Mouse (Mus musculus): ENCODE results near the gene Zfp990.
"Not testable (repeated sequence)": the region's sequence is repeated elsewhere in the genome, so short reads cannot be mapped to it uniquely, and the experiment has no call there.

The Zfp990 gene

DNA sequence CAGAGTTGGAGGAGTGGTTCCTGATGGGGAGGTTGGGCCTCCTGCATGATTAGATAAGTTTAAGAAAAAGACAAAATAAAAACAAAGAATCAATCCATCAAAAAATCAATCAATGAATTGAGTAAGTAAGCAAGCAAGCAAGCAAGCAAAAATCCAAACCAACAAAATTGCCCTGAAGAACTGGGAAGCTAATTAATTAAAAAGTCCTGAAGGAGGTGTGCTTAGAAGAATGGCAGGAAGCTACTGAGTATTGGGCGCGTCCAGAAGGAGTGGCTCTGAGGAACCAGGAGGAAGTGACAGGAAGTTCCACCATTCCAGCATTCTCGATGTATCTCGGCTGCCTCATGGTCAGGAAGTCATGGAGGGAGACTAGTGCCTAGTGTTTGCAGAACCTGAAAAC is at the start of gene Zfp990:
Zfp990 (plus strand) TSS at position 301 of the 400 bp plus-strand sequence.
- not testable (repeated sequence) for DNase-seq (ENCODE audit: low spot score in 2 of 2)

DNA sequence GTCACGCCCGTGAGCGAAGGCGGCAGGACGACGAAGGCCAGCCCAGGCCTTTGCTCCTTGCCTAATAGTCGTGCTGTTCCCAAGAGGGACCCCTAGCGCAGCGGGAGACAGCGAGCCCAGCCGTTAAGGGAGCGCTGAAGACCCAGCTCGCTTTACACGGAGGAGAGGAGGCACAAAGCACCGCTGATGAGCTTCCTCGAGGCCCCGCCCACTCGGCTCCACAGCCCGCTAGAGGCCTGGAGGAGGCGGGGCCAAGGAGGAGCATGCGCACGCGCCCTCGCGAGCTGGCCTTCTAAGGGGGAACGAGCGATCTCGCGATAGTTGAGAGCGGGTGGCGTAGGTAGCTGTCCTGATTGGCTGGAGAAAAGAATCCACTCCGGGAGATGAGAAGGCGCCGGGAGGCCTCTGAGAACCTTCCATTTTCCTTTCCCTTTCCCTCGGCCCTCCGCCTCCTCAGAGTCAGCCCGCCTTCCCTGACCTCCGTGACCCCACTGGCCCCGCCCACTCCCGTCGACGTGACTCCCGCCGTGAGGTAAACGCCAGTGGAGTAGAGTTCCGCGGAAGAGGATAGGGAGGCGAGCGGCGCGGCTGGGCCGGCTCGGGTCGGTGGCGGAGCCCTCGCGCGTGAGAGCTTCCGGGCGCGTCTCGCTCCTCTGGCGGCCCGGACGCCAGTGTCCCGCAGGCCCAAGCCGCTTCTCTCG is 46.9 kb upstream of the Zfp990 start:
- DNase-seq (ENCODE audit: low spot score in 2 of 2): not testable (repeated sequence)

DNA sequence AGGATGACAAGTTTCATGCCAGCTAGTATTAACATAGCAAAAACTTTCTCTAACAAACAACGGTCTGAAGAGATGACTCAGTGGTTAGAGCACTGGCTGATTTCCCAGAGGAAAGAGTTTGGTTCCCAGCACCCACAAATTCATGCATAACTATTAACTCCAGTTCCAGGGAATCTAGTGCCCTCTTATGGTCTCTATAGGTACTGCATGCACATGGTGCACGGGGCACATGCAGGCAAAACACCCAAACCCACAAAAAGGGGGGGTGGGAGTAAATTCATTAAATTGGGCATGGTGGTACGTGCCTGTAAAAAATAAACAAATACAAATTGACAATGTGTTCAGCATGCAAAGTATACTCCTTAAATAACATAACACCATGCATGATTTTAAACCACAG is 32.4 kb upstream of the Zfp990 start:
- no peak for DNase-seq (ENCODE audit: low spot score in 2 of 2)

DNA sequence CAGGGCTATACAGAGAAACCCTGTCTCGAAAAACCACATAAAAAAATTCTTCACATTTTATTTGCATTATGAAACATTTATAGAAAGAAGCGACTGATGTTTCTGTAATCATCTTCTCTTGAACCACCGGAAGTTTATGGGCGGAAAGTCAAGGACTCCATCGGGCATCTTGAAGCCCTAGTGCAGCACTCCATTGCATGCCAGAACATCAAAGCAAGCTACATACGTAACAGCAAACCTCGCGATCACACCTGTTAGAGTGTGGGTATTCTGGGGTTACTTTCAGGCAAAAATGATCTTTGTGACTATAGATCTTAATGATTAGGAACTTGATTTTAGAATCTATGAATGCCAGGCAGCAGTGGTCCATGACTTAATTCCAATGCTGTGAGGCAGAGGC is 29.9 kb upstream of the Zfp990 start:
- not testable (repeated sequence) for DNase-seq (ENCODE audit: low spot score in 2 of 2)

DNA sequence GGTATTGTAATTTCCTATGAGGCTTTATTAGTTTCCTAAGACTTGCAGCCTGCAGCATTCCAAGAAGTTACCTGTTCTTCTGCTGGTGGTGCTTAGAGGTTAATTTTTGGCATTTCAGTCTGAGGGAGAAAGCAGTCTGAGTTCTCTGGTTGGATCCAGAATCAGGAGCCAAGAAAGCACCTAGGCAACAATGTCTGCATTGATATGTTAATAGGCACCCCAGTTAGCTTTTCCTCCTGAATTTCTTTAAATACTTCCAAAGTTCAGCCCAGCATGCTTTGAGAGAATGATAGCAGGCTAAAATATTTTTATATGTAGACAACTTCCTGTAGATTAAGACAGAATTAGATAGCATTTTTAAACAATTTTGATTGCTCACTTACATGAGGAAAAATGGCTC is 21.2 kb upstream of the Zfp990 start:
- no peak for DNase-seq (ENCODE audit: low spot score in 2 of 2)

DNA sequence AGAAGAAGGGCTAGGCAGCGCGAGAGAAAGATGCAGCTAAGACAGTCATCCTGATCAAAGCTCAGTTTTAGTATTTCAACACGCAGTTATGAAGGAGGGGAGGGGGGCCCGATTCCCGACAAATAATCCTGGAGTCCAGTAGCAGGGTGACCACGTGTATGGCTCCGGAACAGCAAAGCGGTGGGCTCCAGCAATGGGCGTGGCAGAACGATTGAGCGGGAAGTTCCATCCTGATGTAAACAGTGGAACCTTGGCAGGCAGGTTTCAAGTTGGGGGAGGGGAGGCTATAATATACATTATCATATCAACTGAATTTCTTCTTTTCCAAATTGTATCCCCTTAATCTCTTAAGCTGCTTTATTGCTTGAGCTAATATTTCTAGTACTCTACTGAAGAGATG is 18.4 kb upstream of the Zfp990 start:
- DNase-seq (ENCODE audit: low spot score in 2 of 2): no peak

DNA sequence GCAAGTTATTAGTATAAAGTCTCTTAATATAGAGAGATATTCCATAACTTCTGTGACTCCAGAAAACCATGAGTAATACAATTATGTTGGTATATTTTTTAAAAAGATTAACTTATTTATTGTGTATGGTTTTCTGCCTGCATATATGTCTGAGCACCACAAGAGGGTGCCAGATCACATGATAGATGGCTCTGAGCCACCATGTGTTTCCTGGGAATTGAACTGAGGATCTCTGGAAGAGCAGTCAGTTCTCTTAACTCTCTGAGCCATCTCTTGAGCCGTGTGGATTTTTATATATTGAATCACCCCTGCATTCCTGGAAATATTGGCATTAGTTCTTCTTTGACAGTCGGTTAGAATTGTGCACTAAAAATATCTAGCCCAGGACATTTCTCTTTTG is 17.2 kb upstream of the Zfp990 start:
- DNase-seq (ENCODE audit: low spot score in 2 of 2): not testable (repeated sequence)

DNA sequence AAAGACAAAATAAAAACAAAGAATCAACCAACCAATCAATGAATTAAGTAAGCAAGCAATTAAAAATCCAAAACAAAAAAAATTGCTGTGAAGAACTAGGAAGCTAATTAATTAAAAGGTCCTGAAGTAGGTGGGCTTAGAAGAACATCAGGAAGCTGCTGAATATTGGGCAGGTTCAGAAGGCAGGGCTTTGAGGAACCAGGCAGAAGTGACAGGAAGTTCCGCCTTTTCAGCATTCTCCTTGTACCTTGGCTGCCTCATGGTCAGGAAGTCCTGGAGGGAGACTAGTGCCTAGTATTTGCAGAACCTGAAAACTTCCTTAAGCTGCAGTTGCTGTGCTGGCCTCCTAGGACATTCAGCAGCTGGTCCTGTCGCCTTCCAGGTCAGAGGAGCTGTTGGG is 4.1 kb downstream of the Zfp990 start:
- not testable (repeated sequence) for DNase-seq (ENCODE audit: low spot score in 2 of 2)

DNA sequence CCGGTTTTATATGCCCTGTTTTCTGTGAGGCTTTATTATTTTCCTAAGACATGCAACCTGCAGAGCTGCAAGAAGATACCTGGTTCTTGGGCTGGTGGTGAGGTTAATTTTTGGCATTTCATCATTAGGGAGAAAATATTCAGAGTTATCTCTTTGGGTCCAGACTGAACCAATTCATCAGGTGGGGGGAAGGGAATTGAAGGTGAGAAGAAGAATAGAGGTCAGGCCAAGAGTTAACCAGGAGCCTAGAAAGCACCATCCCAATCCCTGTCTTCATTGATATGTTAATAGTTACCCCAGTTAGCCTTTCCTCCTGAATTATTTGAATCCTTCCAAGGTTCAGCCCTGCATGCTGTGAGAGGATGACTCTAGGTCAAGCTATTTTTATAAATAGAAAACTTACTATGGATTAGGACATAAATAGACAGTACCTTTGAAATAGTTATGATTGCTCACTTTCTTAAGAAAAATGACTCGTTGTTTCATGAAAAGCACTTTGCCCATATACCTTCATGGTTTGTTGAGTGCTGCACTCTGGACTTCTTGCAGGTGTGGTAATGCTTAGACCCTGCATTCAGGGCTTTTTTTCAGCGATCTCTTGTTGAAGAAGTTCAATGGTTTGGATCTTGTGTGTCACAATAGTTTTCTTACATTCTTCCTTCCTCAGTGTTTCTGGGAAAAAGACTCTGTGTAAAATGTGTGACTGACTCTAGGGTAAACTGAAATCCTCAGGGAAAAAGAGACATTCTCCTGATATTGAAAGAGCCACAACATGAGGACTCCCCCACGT is 5.4 kb downstream of the Zfp990 start:
- not testable (repeated sequence) for DNase-seq (ENCODE audit: low spot score in 2 of 2)

DNA sequence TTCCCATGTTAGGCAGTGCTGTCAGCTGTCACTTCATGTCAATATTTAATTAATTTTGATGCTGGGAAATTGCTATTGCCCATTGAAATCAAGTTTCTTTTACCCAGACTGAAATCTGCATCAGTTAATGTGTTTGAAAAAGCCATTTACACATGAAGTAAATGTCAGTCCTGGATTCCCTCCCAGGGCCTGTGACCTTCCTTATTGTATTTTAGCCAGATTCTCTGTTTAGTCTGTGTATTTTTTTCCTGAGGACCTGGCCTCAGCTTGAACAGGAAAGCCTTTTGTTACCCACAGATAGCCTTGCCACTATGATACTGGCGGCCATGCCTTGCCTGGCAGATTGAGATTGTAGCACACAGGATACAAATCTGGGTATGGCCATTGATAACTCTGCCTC is 6.8 kb downstream of the Zfp990 start:
- DNase-seq (ENCODE audit: low spot score in 2 of 2): not testable (repeated sequence)

DNA sequence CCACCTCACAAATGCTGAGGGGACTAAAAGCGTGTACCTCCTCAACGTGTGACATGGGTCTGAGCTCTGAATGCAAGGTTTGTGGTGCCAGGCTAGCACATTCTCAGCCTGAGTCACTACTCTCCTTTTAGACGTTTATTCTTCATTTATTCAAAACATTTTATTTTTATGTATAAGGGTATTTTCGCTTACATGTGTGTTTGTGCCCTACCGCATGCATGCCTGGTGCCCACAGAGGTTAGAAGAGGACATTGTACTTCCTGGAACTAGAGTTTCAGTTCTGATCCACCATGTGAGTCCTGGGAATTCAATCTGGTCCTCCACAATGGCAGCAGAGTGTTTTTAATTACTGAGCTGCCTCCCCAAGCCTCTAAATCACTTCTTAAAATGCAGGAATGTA is 33.3 kb downstream of the Zfp990 start:
- not testable (repeated sequence) for DNase-seq (ENCODE audit: low spot score in 2 of 2)

DNA sequence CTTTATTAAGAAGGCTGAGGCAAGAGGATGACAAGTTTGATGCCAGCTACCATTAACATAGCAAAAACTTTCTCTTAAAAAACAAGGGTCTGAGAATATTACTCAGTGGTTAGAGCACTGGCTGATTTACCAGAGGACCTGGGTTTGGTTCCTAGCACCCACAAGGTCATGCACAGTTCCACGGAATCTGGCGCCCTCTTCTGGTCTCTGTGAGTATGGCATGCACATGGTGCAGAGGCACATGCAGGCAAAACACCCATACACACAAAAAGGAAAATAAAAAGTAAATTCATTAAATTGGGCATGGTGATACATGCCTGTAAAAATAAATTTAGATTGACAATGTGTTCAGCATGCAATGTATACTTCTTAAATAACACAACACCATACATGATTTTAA is 34.5 kb downstream of the Zfp990 start:
- DNase-seq (ENCODE audit: low spot score in 2 of 2): not testable (repeated sequence)

DNA sequence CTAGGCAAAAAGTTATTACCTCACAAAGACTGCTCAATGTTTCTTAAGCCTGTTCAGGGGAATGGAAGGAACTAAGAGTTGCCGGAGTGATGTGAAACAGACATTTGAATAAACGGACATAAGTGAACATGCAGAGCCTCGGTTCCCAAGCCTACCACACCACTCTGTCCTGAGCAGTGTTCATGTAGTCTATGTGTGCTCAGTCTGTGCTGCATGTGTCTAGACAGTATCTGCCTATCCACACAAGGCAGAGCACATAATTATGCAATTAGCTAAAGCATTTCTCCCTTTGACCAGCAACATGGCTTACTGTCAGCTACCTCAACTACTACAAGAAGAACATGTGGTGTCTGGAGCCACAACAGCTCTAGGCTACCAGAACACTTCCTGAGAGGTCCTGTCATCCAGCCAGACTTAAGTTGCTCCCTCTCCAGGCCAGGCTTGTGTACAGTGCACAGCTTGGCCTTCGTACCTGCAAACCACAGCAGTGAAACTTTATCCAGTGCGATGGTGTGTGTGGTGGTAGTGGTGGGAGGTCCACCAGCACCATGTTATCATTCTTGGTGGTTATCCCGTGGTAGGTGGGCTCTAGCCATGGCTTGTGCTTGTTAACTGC is 35.3 kb downstream of the Zfp990 start:
- not testable (repeated sequence) for DNase-seq (ENCODE audit: low spot score in 2 of 2)

DNA sequence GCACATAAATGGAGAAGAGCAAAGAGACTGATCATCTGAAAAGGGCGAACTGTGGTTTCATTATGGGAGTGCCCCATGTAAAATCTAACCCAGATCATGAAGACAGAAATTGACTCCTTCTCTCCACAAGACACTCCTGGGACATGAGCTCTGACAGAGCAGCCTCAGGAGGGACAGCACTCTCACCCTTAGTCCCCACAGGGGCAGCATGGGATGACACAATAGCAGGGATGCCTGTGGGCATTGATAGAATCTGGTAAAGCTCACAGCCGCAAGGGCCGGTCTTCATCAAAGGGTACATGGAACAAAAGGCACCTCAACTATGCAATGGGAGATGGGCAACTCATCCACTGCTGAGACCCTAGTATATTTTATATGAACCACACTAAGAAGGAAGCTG is 35.9 kb downstream of the Zfp990 start:
- not testable (repeated sequence) for DNase-seq (ENCODE audit: low spot score in 2 of 2)

DNA sequence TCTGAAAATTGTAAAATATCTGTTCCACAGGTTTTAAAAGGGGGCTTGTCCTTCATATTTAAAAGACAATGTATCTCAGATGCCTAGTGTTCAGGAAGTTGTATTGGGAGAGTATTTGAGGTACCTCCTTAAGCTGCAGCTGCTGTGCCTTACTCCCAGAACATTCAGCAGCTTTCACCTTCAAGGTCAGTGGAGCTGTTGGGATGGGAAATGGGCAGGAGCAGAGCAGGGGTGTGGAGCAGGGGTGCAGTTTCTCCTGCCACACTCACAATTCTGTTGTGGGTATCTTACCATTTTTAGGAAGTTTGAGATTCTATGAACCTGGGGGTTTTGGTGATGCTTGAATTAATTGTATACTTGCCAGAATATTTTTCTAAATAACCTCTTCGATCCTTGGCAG is 46.1 kb downstream of the Zfp990 start:
- DNase-seq (ENCODE audit: low spot score in 2 of 2): no peak

DNA sequence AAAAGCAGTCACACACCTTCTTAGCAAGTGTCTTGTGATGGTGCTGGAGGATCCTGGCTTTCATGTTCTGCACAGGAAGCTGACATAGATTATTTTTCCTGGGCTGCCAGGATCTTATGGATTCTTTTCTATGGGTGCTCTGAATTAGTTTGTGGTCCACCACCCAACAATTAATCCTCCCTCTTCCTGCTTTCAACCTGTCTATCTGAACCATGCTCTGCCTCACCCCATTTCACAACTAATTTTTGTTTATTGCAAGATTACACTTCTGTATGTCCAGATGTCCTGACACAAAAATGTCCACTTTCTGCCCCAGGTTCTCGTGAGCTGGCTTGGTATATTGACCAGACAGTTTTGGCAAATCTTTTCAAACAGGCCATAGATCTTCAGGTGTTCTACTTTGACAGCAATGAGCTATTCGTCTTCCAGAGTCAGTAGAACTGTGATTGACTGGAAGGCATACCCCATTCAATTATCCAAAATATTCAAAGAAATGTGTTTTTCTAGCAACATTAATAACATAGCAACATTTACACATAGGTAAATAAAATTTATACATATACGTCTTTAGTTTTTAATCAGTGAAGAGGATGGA is 49.0 kb downstream of the Zfp990 start:
- DNase-seq (ENCODE audit: low spot score in 2 of 2): no peak

DNA sequence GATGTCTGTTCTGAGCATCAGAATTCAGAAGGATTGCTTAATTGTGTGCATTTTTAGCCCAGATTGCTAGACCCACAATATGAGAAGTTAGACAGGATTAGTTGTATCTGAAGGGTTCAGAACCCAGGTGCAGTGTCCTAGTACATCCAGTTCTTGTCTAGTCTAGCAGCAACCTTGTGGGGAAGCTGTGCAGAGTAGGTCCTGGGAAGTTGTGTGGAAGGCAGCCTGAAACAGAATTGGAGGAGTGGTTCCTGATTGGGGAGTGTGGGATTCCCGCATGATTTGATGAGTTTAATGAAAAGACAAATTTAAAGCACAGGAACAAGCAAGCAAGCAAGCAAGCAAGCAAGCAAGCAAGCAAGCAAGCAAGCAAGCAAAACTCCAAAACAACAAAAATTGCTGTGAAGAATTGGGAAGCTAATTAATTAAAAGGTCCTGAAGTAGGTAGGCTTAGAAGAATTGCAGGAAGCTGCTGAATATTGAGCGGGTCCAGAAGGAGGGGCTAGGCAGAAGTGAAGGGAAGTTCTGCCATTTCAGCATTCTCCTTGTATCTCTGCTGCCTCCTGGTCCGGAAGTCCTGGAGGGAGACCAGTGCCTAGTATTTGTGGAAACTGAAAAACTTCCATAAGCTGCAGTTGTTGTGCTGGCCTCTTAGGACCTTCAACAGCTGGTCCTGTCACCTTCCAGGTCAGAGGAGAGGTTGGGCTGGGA is 53.7 kb downstream of the Zfp990 start:
- no peak for DNase-seq (ENCODE audit: low spot score in 2 of 2)

DNA sequence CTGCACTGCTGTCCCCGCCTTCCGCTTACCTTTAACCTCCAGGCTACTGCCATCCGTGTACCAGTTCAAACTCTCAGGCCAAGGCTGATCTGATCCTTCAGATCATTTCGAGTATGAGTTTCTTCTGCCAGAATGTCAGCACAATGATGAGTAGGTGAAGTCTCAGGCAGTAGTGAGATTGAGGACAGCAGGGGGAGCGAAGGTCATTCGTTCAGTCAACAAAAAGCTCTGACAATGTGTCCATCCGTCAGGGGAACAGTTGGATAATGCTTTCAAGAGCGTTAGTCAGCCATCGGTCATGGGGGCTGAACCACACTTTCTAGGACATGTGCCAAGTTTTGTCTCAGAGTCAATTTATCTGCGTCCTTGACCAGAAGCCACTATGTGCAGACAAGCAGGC is 59.9 kb downstream of the Zfp990 start:
- not testable (repeated sequence) for DNase-seq (ENCODE audit: low spot score in 2 of 2)

DNA sequence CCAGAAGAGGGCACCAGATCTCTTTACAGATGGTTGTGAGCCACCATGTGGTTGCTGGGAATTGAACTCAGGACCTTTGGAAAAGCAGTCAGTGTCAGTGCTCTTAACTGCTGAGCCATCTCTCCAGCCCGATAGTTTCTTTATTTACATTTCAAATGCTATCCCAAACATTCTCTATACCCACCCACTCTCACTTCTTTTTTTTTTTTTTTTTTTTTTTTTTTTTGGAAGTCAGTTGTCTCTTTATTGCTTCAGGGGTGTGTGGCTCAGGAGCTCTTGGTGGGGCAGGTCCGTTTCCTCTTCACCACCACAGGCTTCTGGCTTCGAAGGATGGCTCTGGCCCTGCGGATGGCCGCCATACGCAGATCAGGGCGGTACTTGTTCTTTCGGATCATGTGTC is 66.1 kb downstream of the Zfp990 start:
- DNase-seq (ENCODE audit: low spot score in 2 of 2): not testable (repeated sequence)

DNA sequence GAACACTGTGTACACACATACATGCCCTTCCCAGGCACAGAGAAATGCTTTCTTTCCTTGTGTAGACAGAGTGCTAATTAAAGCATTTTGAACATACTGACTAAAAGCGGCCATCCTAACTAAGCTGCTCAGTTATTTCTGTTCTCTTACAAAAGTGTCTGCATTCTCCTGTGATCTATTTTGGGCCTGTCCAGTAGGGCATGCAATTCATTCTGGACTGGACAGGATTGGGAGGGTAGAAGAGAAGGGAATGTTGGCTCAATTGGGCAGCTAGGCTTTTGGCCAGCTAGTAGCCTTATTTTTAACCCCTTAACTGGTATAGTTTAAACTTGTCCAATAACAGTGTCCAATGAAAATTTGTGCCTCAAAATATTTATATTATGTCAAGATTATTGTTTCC is 69.8 kb downstream of the Zfp990 start:
- DNase-seq (ENCODE audit: low spot score in 2 of 2): not testable (repeated sequence)

DNA sequence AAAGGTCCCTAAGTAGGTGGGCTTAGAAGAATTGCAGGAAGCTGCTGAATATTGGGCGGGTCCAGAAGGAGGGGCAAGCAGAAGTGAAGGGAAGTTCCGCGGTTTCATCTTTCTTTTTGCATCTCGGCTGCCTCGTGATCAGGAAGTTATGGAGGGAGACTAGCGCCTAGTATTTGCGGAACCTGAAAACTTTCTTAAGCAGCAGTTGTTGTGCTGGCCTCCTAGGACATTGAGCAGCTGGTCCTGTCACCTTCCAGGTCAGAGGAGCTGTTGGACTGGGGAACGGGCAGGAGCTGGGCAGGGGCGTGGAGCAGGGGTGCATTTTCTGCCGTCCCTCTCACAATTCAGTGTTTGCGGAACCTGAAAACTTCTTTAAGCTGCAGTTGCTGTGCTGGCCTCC is 74.5 kb downstream of the Zfp990 start, which contains the start of gene Gm13212:
Gm13212 (plus strand) TSS at position 89 of the 400 bp plus-strand sequence.
- DNase-seq (ENCODE audit: low spot score in 2 of 2): not testable (repeated sequence)

DNA sequence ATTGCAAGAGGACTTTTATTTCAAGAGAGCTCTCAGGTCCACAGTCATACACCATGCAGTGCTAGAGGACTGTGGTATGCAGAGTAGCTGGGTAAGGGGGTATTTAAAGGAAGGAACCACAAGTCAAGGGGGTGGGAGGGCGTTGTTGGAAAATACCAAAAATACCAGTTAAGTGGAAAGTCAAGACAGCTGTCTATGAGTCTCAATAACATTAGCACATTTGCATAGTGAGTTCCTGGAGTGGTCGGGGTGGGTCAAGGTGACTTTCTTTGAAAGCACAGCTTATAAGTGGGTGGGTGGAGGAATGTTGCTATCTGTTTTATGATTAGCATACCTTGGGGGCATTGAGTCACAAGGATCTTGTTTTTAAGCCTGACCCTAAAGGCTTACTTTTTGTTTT is 75.5 kb downstream of the Zfp990 start:
- not testable (repeated sequence) for DNase-seq (ENCODE audit: low spot score in 2 of 2)
